Mouse (Mus musculus) lung, postnatal 10 days (tissue): ENCODE results near the gene Bmp6.

Experiments
- DNase-seq: peaks from one replicate; pipeline ENCODE4 v3.0.0; 2021

The Bmp6 gene

DNA sequence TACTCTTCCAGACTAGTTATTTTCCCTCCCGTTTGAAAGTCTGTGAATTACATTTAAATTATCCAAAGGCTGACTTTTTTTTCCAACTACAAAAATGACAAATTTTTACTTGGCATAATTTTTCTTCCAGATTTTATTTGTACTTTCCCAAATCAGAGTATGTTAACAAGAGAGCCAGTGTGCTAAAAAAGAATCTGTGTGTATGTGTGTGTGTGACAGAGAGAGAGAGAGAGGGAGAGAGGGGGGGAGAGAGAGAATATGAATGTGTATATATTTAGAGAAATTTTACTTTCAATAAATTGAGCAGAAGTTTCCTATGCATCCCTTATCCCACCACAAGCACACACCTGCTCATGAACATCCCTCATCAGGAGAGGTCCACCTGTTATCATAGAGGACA, 9.4 kb downstream of the Bmp6 start:
- DNase-seq = no peak

DNA sequence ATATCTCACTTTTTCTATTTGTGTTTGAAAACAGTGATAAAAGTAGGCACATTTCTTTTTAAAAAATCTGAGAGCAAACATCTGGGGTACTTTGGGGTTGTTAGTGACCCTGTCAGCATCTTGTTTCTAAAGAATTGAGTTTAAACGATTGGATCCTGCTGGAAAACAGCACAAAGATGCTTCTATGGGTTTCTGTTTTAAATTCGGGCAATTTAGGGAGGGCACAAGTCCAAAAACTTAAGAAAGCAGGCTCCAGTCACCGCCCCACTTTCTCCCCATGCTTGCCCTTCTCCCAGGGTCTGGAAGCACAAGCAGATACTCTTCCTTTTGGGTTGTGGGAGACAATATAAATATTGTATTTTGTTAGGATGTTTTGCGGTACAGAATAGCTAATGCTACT, 14.1 kb downstream of the Bmp6 start:
- no peak for DNase-seq

DNA sequence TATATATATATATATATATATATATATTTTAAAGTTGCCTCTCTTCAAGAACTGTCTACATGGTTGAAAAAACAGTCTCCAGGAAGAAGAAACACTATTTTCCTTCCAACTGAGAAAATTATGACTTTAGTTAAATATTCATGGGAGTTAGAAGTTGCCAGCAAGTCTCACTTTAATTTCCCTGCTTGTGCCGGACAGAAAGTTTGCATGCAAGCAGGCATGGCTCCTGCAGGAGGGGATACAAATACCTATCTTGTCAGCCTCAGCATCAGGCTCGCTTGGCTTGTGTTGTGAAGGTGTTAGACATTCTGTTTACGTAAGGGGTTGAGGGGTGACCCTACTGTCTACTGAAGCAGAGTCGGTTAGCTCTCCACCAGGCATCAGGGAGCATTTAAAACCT, 17.8 kb downstream of the Bmp6 start:
- no peak for DNase-seq

DNA sequence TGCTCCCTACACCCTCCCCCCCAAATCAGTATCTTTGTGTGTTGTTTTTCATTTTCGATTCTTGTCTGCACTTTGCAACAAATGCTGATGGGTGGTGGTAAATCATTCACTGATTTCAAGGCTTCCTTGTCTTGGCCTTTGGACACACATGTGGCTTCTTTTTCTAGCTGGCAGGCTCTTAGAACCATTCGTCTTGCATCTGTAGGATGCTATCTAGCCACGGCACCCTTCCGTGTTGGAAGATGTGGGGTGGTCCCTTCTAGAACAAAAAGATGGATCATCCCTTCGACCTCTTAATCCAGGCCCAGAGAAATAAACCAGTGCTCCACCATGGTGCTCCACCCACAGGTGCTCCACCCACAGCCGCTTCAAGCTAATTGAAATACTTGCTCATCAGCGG, 19.0 kb downstream of the Bmp6 start:
- no peak for DNase-seq

DNA sequence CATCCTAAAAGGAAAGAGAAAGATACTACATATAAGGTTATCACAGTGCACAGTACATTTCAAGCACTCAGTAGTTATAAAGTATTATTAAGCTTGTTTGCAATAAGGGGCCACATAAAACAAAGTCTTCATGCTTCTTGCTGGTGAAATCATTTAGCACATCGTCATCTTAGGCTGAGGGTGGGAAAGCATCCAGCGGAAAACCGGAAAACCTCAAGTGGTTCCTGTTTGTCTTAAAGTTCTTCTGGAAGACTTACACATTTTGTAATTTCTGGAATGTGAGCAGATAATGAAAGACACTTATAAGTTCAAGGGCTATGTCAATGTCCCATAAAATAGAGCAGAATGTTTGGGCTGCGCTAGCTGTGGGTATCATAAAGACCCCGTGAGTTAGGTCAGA, 24.7 kb downstream of the Bmp6 start:
- peak; percentile 11 for DNase-seq

DNA sequence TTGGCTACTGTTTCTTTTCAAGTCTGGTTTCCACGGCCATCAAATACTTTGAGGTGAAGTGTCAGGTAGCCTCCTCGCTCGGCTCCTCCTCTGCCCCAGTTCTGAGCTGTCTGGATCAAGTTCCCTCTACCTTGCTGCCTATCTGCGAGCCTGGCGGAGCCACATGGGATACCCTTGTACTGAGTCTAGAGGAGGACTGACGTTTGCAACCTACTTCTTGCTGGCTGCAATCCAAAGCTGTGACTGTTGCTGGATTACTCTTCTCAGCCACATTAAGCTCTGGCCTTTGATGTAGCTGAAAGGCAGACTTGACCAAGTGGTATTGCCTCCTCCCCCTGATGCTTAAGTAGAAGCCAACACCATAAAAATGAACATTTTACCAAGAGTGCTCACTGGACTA, 31.2 kb downstream of the Bmp6 start:
- DNase-seq = no peak

DNA sequence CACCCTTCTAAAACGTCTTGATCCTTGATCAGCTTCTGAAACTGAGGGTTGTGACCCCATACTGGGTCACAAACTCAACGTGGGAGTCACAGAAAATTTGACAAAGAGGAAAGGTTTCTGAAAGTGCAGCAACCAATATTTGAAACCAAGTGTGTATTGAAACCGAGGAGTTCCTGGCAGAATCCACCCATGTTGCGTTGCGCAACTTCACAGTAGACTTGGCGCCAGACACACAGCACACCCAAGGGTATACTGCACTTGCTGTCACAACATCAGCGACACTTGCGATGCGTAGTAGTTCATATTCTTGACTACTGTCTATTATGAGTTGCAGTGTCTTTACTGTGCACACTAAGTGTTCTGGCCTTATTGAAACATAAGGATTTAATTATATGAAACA, 32.4 kb downstream of the Bmp6 start:
- DNase-seq = no peak

DNA sequence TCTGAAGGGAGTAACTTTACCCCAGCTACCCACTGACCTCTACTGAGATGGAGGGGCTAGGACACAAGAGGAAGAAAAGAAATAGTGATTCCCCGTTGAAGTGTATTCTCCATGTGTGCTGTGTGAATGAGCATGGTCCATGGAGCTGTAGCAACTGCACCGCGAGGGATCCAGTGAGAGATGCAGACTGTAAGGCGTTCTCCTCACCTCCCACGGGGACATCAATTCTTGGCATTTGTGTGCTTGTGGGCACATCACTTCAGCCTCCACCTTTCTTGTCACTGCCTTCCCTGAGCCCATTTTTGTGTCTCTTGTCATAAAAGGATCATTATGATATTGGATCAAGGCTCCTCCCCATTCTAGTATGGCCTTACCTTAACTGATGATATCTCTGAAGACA, 34.9 kb downstream of the Bmp6 start:
- DNase-seq = no peak

DNA sequence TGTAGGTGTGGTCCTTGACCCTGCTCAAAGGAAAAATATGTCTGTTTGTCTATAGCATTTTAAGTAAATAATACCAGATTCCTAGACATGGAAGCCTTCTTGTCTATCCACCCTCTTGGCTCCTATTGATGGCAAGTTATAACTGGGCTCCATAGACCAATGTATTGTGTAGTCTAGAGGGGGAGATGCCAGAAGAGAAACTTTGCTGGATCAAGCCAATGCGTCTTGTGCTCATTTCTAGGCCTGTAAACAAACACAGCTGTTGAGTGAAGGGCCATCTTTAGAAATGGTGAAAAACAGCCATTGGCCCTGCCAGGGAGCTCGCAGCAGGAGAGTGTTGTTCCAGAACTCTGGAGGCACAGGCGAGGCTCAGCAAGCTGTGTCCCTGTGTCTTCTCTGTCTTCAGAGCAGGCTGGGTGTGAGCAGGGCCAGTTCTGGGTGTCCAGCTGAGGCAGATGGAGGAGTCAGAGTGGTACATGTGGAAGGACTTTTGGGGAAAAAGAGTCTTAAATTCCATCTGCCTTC, 41.2 kb downstream of the Bmp6 start:
- DNase-seq = peak; percentile 25

DNA sequence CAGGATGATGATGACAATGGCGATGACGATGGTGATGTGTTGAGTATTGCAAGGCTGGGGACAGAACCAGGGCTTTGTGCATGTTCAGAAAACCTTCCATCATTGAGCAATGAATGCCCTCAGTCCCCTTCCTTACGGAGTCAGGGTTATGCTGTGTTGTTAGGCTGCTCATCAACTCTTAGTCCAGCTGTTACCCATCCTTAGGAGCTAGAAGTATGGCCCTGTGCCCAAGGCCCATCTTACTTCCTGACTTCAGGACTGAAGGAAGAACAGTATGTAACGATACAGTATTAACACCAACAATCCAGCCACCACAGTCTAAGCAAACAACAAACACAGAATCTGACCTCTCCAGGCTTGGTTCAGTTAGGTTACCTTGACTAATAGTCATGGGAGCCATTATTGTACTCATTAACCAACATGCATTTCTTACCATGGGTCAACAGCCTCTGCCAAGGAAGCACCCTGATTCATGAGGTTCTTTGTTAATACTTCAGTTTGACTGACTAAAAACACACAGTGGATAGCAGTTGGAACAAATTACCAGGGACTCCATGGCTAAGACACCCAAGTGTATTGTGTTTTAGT, 42.6 kb downstream of the Bmp6 start:
- peak; percentile 32 for DNase-seq

DNA sequence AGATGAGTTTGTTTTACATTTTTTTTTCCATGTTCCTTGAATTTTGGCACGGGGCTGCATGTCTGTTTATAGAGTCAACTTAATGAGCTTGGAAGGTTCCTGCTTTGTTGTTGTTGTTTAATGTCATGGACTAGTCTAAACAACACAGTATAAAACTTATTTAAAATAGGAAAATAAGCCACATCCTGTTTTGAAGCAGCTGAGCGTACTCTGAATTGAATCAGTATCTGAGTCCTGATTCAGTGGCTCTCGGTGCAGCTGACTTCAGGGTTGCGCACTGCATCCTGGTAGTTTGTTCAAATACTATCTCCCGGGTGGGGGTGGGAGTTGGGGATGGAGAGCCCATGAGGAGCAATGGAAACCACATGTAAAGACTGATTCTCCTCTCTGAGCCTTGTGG, 48.5 kb downstream of the Bmp6 start:
- DNase-seq = no peak

DNA sequence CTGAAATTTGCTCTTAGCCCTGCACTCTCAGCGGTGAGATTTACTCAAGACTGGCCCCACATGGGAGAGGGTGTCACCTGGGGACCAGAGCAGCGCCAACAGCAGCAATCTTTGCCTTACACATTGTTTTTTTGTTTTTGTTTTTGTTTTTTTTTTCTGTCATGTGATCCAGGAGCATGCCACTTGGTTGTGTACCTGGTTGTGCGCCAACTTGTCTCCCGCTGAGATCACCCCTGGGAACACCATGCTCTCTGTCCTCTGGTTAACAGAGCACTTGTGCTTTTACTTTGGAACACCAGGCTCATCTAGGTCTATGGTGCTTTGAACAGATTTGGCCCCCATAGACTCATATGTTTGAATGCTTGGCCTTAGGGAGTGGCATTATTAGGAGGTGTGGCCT, 50.1 kb downstream of the Bmp6 start:
- no peak for DNase-seq

DNA sequence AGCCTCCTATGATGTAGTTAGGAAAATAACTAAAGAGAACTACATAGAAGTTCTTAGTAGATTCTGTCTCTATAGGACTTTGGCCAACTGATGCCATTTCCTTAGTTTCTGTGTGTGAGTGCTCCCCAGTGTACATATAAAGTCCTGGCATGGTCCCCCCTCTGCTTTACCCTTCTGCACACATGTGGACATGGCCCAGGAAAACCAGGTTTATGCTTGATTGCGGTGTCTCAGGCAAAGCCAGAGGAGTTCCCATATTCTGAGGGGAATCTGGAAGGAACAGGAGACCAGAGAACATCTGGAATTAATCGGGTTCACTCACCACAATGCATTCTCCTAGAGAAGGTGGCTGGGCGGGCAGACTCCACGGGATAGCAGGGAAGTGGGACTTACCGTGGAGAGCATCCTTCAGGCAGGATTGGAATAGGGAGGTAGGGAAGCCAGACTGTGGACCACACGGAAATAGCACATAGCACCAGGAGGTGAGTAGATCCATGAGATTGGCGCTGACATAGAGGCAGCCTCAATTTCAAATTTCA, 52.2 kb downstream of the Bmp6 start:
- no peak for DNase-seq

DNA sequence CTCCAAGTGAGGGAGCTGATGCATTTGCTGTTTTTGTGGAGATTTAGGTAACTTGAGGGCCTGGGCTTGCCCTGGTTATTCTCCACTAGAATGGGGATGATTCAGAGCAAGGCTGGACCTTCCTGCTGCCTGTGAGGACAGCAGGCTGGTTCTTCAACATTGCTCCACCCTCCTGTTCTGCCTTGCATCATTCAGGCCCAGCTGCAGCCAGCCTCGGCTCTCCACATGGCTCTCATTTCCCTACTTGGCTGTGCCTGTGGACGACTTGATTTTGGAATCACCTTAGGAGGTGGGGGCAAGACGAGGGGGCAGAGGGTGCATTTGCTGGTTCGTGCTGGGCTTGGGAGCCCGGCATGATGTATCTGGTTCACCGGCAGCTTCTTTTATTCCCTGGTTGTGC, 53.8 kb downstream of the Bmp6 start:
- peak; percentile 45 for DNase-seq

DNA sequence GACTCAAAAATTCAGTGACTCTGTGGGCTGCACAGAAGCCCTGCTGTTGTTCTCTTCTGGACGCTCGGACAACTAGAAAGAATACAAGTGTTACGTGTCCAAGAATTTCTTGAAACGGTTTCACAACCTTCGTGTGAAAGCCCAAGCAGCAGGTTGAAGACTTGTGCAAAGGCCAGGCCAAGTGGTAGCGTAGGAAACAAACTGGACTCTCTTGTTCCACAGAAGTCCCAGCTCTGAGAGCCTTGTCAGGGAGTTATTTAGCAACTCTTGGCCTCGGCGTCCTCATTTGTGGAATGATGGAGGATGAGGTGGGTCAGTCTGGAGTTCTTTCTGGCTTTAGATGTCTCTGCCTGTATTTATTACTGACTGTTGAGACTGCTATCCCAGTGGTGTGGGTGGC, 55.8 kb downstream of the Bmp6 start:
- no peak for DNase-seq

DNA sequence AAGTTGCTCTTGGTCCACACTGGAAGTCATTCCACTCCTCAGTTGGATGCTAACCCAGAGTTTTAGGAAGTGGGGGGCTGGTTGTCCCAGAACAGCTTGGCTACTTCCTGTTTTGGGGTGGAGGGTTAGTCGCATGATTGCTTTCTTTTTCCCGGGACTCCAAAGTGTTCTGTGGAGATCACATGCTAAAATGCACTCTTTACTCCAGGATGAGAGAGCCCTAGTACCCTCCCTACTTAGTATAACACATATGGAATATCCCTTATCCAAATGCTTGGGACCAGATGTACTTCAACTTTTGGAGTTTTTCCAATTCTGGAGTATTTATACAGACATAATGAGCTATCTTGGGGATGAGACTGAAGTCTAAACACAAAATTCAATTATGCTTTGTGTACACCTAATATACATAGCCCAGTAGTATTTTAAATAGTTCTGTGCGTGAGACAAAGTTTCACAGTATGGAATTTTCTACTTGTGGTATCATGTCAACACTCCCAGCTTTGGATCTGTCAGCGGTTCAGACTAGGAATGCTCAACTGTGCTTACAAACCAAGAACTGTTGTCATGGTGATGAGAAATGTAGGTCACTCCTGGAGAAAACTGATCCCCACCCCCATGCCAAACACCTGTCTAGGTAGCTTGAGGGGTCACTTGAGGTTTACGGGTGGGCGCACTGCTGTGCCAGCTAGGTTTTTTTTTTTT, 62.9 kb downstream of the Bmp6 start:
- peak; percentile 28 for DNase-seq

DNA sequence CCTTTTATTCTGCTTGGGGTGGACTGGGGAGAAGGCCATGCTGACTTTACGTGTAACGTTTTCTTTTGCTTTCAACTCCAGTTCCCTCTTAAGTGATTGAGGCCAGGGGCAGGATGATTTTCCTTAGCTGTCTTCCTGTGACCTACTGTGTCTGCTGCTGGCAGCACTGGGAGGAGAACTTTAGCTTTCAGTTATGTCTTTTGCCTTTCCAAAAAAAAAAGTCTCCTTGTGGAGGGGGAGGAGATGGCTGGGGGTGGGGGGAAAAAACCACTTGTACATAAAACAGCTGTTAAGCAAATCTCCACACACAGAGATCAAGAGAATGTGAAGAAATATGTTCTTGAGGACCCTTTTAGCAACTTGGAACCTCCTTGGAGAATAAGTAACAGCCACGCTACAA, 63.7 kb downstream of the Bmp6 start:
- no peak for DNase-seq

DNA sequence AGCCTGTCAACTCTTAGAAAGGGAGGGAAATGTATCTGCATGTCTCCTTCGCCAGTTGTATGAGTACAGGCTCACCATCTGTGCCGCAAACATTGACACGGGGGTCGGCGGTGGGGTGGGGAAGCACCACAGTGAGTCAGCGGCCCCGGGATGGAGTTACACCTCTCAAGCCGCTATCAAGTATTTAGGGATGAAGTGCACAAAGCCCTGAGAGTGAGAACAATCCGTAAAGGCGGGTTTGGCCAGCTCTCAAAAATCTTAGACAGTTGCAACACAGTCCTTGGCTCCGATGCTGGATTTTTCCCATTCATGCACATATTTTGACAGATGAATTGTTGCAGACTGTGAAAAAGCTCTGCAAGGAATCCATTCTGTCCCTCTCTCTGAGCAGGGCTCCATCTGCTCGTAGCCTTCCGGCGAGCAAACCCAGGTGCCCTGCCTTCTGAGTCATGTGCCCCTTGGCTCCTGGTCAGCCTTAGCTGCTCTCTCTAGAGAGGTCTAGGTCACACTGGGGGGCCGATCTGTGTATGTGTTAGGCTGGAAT, 65.5 kb downstream of the Bmp6 start:
- DNase-seq = peak; percentile 82

DNA sequence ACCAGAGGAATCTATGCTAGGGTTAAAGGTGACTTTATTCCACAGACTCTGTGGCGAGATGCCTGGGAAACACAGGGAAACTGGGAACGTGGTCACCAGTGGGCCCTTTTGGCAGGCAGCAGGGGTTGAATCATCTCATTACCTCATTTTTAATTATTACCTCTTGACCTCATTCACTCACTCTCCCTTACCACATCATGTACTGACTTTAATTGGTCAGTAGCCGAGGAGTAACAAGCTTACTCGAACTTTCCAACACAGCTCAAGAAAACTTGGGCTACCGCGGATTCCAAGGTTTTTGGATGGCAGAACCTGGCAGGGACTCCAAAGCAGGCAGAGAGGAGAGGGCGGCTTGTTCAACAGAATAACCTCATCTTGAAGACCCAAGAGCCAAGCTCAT, 74.9 kb downstream of the Bmp6 start:
- no peak for DNase-seq

DNA sequence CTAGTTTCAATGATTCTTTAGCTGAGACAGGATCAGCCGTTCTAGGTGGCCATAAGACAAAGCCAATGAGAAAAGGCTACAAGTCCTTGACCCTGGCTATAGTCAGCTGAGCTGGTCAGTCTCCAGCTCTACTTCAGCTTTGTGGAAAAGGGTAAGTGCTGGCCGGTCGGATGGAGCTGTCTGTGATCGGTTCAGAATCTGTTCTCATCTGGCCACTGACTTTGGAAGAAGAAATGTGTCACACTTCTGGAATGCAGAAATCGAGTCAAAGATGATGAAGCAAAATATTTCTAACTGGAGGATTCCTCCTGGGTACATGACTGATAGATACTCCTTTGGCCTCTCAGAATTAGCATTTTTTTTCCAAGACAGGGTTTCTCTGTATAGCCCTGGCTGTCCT, 77.6 kb downstream of the Bmp6 start:
- DNase-seq = no peak

DNA sequence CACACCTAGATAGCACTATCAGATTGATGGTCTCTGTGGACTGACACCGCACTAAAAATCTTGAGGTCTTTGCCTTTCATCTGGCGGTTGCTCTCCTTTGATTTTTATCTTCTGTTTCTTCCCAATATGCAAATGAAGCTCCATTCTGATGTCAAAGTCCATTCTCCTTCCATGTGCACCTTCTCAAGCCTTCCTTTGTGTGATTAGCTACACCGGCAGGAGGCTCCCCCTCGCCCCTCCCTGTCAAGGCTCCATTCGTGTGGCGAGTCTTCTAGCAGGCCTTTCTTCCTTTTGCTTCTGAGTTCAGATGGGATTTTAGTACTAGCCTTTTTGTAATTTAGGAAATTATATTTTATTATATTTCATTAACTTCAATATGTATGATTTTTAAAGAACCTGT, 80.4 kb downstream of the Bmp6 start:
- no peak for DNase-seq

DNA sequence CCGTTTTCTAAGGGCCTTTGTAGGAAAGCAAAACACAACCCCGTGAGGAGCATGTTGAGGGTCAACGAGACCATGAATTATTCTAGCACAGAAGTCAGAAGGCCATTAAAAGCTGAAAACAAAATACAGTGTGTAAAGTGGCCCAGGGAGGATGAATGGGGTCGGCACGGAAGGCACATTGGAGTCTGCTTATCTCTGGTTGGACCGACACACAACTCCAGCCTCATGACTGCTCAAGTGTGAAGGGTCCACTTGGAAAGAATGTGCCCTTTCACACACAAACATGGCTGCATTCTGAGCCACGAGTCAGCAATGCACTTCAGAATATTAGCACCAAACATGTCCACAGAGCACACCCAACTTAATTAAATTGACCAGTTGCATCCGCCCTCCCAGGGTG, 84.8 kb downstream of the Bmp6 start:
- no peak for DNase-seq

DNA sequence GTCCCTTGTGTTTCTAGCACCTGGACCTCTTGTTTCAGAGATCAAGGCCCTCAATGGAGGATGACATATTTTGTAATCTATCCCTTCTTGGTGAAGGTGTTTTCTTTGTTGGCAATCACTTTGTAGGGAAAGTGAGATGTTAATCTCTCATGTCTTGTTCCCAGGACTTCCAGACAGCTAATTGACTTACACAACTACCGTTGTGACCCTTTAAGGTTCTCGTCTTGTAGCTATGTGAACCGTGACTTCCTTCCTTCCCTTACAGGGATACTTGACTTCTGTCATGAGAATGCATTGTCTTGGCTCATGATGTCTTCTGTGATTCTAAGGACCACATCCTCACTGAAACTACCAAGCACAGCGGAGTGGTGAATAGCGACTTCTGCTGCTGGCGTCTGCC, 85.2 kb downstream of the Bmp6 start:
- DNase-seq = no peak

DNA sequence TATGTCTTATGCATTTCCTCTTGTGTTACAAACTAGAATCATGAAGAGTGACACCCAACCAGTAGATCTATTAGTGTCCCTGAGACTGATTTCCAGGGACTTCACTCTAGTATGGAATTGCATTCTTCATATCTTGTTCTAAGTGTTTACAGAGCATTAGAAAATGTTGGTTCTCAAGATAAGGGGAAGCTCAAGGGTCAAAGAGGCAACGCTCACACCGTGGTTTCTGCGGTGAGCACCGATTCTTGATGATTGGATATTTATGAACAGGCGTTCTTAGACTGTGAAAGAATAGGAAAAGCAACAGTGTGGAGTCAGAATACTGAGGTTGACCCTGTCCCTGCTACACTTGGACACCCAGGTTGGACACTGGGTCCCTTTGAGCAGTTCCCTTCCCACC, 89.9 kb downstream of the Bmp6 start:
- DNase-seq = no peak

DNA sequence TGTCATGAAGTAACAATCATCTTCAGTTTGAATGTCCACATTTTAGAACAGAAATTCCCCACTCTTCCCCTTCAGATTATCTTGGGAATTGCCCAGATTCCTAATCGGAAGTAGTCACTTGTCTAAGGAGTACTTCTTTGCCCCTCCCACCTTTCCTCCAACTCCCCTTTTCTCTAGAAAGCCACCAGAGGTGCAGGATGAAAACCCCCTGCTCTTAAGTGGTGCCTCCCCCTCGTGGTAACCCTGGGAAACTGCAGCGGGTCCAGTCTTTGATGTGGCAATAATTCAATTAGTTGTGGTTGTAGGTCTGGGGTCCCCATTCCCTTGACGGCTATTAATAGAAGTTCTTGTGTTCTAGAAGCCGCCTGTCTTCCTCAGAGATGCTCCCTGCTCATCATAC, 93.0 kb downstream of the Bmp6 start:
- DNase-seq = peak; percentile 64
